Mouse (Mus musculus) Patski (cell line): ENCODE results near the gene Galk2. TPM values are rescaled to one million over a fixed set of nuclear protein-coding genes. Genes with fewer than 3 reads are reported as not detected.
A peak's percentile ranks its signal among the peaks of the same experiment; 100 is the strongest.

Source experiments
- ATAC-seq: fragments of 100-300 bp; one replicate; pipeline ENCODE4 v1.8.0; 2021
- CTCF ChIA-PET: fragments of 350-600 bp; sonication (Branson Sonifier 250); formaldehyde crosslinking; loops from one replicate; lab custom pipeline; 2022; ENCODE audit warnings: inconsistent platforms; lab: Charles Lee
- POLR2A ChIA-PET: fragments of 350-600 bp; sonication (Branson Sonifier 250); formaldehyde crosslinking; loops from one replicate; lab custom pipeline; 2022; ENCODE audit warnings: antibody characterized with exemption, inconsistent platforms; lab: Charles Lee
- DNase-seq: peaks from one replicate; pipeline ENCODE4 v3.0.0-alpha.2; 2011; ENCODE audit warnings: low read depth, low spot score
- H3K27me3 ChIP-seq: fragments of 371-371 bp; one replicate; pipeline ENCODE4 v1.5.1; 2021
- CTCF ChIP-seq: fragments of 100-300 bp; IDR thresholded peaks from one replicate; pipeline ENCODE4 v1.5.1; 2021
- in situ Hi-C: fragments of 300-500 bp; cut with MboI; formaldehyde crosslinking; loops from 3 replicates; pipeline ENCODE4 v1.11.1; 2018; ENCODE audit warnings: low pct_unique_long_range_greater_than_20kb, mixed read lengths
- polyA plus RNA-seq: library from polyadenylated mRNA; unstranded; gene quantifications from one replicate; pipeline ENCODE4 v1.2.3, GENCODE M21; 2021

Gene Galk2
- polyA plus RNA-seq, 1 experiment from 2014 or later = 69.1 TPM

DNA sequence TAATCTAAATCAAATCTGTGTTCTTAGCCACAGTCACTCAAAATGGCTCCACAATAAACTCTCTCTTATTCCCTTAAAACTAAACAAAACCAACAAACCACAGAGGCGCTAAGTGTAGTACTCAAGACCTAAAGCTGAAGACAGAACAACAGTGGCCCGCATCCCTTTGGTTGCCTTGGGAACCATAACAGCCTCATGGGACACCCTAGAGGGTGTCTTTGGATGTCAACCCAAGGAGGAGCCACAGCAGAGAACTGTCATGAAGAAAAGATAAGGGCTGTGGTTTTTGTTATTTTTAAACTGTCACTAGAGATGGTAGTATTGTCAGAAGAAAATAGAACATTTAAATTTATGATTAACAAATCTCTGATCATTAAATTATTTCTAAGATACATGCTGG lies 147.8 kb downstream of the Galk2 start:
- POLR2A ChIA-PET = no interaction called here
- CTCF ChIA-PET = interaction anchor here (0.8 to 1.5 kb wide), 2 partner anchors 24 to 25 kb away, joined by 3 to 4 read pairs; no protein-coding TSS in a partner anchor
- H3K27me3 ChIP-seq = no peaks in the 10 kb centered on the region
- TF ChIP-seq CTCF = no peak
- in situ Hi-C loops = no loop called here
- ATAC-seq (no peak), DNase-seq (no peak)

DNA sequence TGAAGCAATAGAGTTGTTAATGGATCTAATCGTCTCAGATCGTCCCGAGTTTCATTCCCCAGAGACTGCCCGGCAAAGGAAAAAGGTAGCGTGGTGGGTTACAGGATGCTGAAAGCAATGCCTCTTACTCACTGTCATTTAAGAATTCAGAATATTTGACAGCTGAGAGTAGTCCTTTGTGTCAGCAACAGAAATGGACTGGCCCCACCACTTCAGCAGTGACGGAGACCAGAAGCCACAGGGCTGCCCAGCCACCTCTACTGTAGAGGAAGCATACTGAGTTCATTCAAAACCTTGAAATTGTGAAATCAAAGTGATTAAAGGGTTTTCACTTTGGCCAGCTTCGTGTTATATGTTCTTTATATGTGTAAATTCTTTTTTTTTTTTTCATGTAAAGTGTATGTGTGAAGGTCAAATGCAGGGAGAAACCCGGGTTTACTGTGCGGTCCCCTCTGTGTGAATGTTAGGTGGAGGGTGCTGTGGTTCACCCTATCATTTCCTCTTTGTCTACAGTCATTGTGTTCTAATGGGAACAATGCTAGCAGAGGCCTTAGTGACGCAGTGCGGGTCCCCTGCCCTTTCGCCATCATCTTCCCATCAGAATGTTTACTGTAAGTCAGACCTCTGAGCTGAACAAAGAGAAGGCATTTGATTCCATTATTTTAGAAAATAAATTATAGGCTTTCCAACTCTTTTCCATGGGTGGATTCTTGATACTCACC lies 156.2 kb downstream of the Galk2 start:
- in situ Hi-C loops = no loop called here
- ChIA-PET POLR2A (no interaction called here), CTCF (no interaction called here)
- TF ChIP-seq CTCF = no peak
- ATAC-seq = no peak
- DNase-seq = no peak
- no peaks in the 10 kb centered on the region for H3K27me3 ChIP-seq

DNA sequence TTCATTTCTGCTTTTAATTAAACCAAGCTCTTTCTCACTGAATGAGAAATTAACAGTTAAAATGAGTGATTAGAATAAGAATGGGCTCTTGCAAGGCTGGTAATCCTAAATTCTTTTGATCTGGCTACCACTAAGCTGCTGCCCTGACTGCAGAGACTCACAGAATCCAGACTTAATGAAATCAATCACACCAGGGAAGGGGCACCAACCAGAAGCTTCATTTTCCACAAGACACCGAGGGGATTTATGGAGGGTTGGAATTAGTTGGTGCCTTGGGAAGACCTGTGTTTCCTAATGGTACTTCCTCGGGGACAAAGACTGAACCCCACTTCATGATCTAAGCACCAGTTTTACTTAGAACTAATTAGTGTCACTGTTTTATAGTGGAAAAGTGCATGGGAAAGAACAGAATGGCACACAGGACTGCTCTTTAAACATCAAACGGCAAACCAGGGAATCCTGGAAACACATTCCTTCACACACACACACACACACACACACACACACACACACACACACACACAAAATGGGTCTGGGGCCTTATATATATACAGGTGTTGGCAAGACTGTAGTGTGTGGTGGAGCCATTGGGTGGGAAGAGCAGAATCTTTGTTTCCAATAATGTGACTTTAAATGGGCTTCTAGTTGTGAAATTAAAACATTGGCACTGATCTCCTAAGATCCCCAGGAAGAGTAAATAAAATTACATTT lies 157.0 kb downstream of the Galk2 start:
- no peak for TF ChIP-seq CTCF

DNA sequence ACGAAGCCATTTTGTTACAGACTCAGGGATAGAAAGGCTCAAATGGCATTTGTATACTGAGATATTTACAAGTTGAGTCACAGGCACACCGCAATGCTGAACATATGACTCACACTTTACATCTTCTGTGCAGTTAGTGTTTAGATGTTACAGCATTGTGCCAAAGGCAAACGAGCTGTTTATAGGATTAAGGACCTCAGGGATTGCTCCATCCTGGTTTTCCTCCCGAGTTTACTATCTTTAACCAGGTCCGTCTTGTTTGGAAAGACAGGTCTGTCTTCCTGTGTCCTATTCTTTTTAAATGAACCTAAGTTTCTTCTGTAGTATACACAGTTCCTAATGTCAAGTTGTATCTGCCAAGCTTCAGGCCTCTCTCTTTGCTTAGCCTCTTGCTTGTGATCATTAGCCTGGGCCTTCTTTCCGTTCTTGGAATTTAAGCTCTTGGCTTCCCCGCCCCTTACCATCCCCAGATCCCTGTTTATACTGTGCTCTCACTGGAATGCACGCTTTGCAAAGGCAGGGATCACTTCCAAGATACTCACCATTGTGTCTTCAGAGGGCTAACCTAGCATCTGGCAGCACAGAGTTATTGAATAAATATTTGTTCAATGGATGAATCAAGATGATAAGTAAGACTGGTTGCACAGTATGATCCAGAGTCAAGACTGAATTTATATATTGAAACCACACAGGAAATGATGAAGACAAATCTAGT lies 172.4 kb downstream of the Galk2 start:
- DNase-seq (peak; percentile 44), ATAC-seq (no peak)
- H3K27me3 ChIP-seq = no peaks in the 10 kb centered on the region
- in situ Hi-C loops = loop anchor here (5.0 to 10.0 kb wide), 4 partner anchors 134 to 393 kb away; no protein-coding TSS in a partner anchor
- TF ChIP-seq CTCF = no peak
- ChIA-PET POLR2A (interaction anchor here (0.6 kb wide), 2 partner anchors 124 to 128 kb away, joined by 3 read pairs; no protein-coding TSS in a partner anchor), CTCF (interaction anchor here (1.3 to 4.3 kb wide), 3 partner anchors 25 to 138 kb away, joined by 3 to 29 read pairs (median 3); no protein-coding TSS in a partner anchor)

More for the DNA sequence above, 157.0 kb downstream of the Galk2 start:
- ATAC-seq (no peak), DNase-seq (no peak)
- H3K27me3 ChIP-seq = no peaks in the 10 kb centered on the region
- in situ Hi-C loops = no loop called here
- POLR2A ChIA-PET = no interaction called here
- CTCF ChIA-PET = no interaction called here

DNA sequence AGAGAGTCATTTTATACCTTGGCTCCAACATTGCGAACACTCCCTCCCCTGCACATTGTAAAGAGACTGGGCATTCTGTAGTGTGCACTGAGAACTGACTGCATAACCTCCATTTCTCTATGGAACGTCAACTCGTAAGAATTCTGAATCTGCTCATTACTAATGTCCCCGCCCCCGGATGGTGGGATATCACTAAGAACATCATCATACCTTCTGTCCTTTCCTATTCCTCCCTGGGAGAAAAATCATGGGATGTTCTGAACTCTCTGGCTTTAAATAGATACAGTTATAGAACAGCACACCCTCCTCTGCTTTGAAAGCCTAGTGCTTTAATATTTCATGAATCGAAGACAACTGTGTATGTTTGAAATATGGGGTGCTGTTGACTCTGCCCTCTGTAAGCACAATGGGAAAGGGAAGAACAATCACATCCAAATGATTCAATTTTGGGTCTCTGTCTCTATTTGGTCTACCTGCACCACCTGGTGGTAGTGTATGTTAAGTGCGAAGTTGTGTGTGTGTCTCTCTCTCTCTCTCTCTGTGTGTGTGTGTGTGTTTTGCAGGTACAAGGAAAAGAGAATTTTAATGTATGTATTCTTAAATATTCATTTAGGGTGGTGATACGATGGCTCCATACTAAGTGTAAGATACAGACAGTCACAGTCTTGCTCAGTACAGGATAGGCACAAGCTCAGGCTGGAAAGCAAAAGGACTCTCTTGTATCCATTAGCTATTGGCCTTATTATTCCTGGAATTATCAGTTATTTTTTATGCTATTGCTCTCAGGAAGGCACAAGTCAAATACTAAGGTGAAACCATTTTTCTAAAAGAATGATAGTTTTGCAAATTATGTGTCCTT lies 174.4 kb downstream of the Galk2 start:
- POLR2A ChIA-PET = no interaction called here
- TF ChIP-seq CTCF = peak; percentile 58
- H3K27me3 ChIP-seq = no peaks in the 10 kb centered on the region
- no peak for DNase-seq
- in situ Hi-C loops = loop anchor here (5.0 to 10.0 kb wide), 4 partner anchors 136 to 391 kb away; no protein-coding TSS in a partner anchor
- ATAC-seq = no peak
- CTCF ChIA-PET = interaction anchor here (0.8 to 4.3 kb wide), 11 partner anchors 7 to 330 kb away, joined by 3 to 29 read pairs (median 4); no protein-coding TSS in a partner anchor

Other genes starting within 250 kb of the Galk2 start
- 5.1 TPM for gene Cep152, start 234.0 kb upstream of the Galk2 start, polyA plus RNA-seq
- gene Eid1, start 186.0 kb upstream of the Galk2 start, polyA plus RNA-seq = 91.7 TPM
- gene Shc4, start 135.0 kb upstream of the Galk2 start, polyA plus RNA-seq = 0.87 TPM
- 35.1 TPM for gene Secisbp2l, start 76.2 kb upstream of the Galk2 start, polyA plus RNA-seq
- 154 TPM for gene Cops2, start within 50 bp of the Galk2 start, polyA plus RNA-seq
- 5.9 TPM for gene Fgf7, start 175.5 kb downstream of the Galk2 start, polyA plus RNA-seq